Mouse (Mus musculus): ENCODE data around the gene Etfdh. TPM values are rescaled to one million over a fixed set of nuclear protein-coding genes. Genes with fewer than 3 reads are reported as not detected.
A peak's percentile ranks its signal among the peaks of the same experiment; 100 is the strongest.

The Etfdh gene
- 55.0 and 56.8 TPM in 2 replicates for polyA plus RNA-seq (2015; fragmentation: Nextera tagmentation; extraction: Ambion mirVana)

GRCm38 (mm10) chr3:79629416-79629730 is at the start of gene Etfdh:
Etfdh (minus strand) TSS chr3:79629500.
- H3K9me3 ChIP-seq (replicated peaks; ENCODE audit: control insufficient read depth, low read length) = no peaks in the 10 kb centered on the region; the same call in 1 of the 2 replicates
- H3K9ac ChIP-seq (ENCODE audit: low read depth, low read length) = peak within 1 kb of the TSS; percentile 93
- H3K4me3 ChIP-seq (ENCODE audit: low read depth, low read length) = peak within 1 kb of the TSS; percentile 91
- peaks cover 9% of the 10 kb centered on the region for H3K4me1 ChIP-seq (ENCODE audit: control insufficient read depth, low read depth, low read length)
- H3K27me3 ChIP-seq (ENCODE audit: control insufficient read depth, insufficient read depth, low read depth, low read length) = no peaks in the 10 kb centered on the region
- peak within 1 kb of the TSS; percentile 89 for H3K4me2 ChIP-seq (ENCODE audit: low read depth, low read length)
- ATAC-seq (ENCODE audit: low read depth) = peak; percentile 20
- 2% methylated on average over 11 of the region's 11 CpGs for WGBS (ENCODE audit: insufficient replicate concordance)
- peaks cover 22% of the 10 kb centered on the region for H3K36me3 ChIP-seq (ENCODE audit: control insufficient read depth, insufficient read depth)
- H3K27ac ChIP-seq (ENCODE audit: low read length) = peak within 1 kb of the TSS; percentile 90

- Histone ChIP-seq H3K36me3 (ENCODE audit: control insufficient read depth, insufficient read depth) (no peaks in the 10 kb centered on the region), H3K9ac (ENCODE audit: low read depth, low read length) (no peak overlapping the region), H3K4me1 (ENCODE audit: control insufficient read depth, low read depth, low read length) (no peaks in the 10 kb centered on the region), H3K4me3 (ENCODE audit: low read depth, low read length) (no peak overlapping the region), H3K27me3 (ENCODE audit: control insufficient read depth, insufficient read depth, low read depth, low read length) (no peaks in the 10 kb centered on the region), H3K27ac (ENCODE audit: low read length) (no peak overlapping the region), H3K4me2 (ENCODE audit: low read depth, low read length) (no peak overlapping the region), H3K9me3 (replicated peaks; ENCODE audit: control insufficient read depth, low read length) (no peaks in the 10 kb centered on the region)
- no peak for ATAC-seq (ENCODE audit: low read depth)
- WGBS (ENCODE audit: insufficient replicate concordance) = 64% methylated on average over 3 of the region's 3 CpGs
These were observed 47.1 kb upstream of the Etfdh start for GRCm38 (mm10) chr3:79676411-79676810.

GRCm38 (mm10) chr3:79674641-79675040 is 45.3 kb upstream of the Etfdh start:
- H3K27ac ChIP-seq (ENCODE audit: low read length) = no peak overlapping the region
- H3K36me3 ChIP-seq (ENCODE audit: control insufficient read depth, insufficient read depth) = no peaks in the 10 kb centered on the region
- no peaks in the 10 kb centered on the region for H3K9me3 ChIP-seq (replicated peaks; ENCODE audit: control insufficient read depth, low read length)
- ATAC-seq (ENCODE audit: low read depth) = no peak
- no peaks in the 10 kb centered on the region for H3K4me1 ChIP-seq (ENCODE audit: control insufficient read depth, low read depth, low read length)
- no peak overlapping the region for H3K4me2 ChIP-seq (ENCODE audit: low read depth, low read length)
- no peak overlapping the region for H3K4me3 ChIP-seq (ENCODE audit: low read depth, low read length)
- H3K27me3 ChIP-seq (ENCODE audit: control insufficient read depth, insufficient read depth, low read depth, low read length) = no peaks in the 10 kb centered on the region
- no peak overlapping the region for H3K9ac ChIP-seq (ENCODE audit: low read depth, low read length)
- 52% methylated on average over 5 of the region's 5 CpGs for WGBS (ENCODE audit: insufficient replicate concordance)

GRCm38 (mm10) chr3:79673082-79673481 is 43.8 kb upstream of the Etfdh start:
- H3K4me1 ChIP-seq (ENCODE audit: control insufficient read depth, low read depth, low read length) = no peaks in the 10 kb centered on the region
- WGBS (ENCODE audit: insufficient replicate concordance) = 8% methylated on average over 4 of the region's 4 CpGs
- ATAC-seq (ENCODE audit: low read depth) = no peak

GRCm38 (mm10) chr3:79672188-79672587 is 42.9 kb upstream of the Etfdh start:
- no peaks in the 10 kb centered on the region for H3K9me3 ChIP-seq (replicated peaks; ENCODE audit: control insufficient read depth, low read length)
- no peaks in the 10 kb centered on the region for H3K27me3 ChIP-seq (ENCODE audit: control insufficient read depth, insufficient read depth, low read depth, low read length)
- no peak for ATAC-seq (ENCODE audit: low read depth)
- H3K9ac ChIP-seq (ENCODE audit: low read depth, low read length) = no peak overlapping the region
- no peaks in the 10 kb centered on the region for H3K36me3 ChIP-seq (ENCODE audit: control insufficient read depth, insufficient read depth)
- 74% methylated on average over 16 of the region's 16 CpGs for WGBS (ENCODE audit: insufficient replicate concordance)
- H3K4me2 ChIP-seq (ENCODE audit: low read depth, low read length) = no peak overlapping the region
- H3K4me3 ChIP-seq (ENCODE audit: low read depth, low read length) = no peak overlapping the region
- no peak overlapping the region for H3K27ac ChIP-seq (ENCODE audit: low read length)
- H3K4me1 ChIP-seq (ENCODE audit: control insufficient read depth, low read depth, low read length) = no peaks in the 10 kb centered on the region

More at GRCm38 (mm10) chr3:79673082-79673481, 43.8 kb upstream of the Etfdh start:
- H3K9ac ChIP-seq (ENCODE audit: low read depth, low read length) = no peak overlapping the region
- no peaks in the 10 kb centered on the region for H3K27me3 ChIP-seq (ENCODE audit: control insufficient read depth, insufficient read depth, low read depth, low read length)
- H3K36me3 ChIP-seq (ENCODE audit: control insufficient read depth, insufficient read depth) = no peaks in the 10 kb centered on the region
- no peak overlapping the region for H3K4me2 ChIP-seq (ENCODE audit: low read depth, low read length)
- H3K4me3 ChIP-seq (ENCODE audit: low read depth, low read length) = no peak overlapping the region
- H3K27ac ChIP-seq (ENCODE audit: low read length) = no peak overlapping the region
- no peaks in the 10 kb centered on the region for H3K9me3 ChIP-seq (replicated peaks; ENCODE audit: control insufficient read depth, low read length)

- ATAC-seq (ENCODE audit: low read depth) = no peak
- 68% methylated on average over 7 of the region's 7 CpGs for WGBS (ENCODE audit: insufficient replicate concordance)
- no peaks in the 10 kb centered on the region for H3K36me3 ChIP-seq (ENCODE audit: control insufficient read depth, insufficient read depth)
- no peak overlapping the region for H3K4me3 ChIP-seq (ENCODE audit: low read depth, low read length)
- H3K27ac ChIP-seq (ENCODE audit: low read length) = no peak overlapping the region
- no peaks in the 10 kb centered on the region for H3K27me3 ChIP-seq (ENCODE audit: control insufficient read depth, insufficient read depth, low read depth, low read length)
- H3K9ac ChIP-seq (ENCODE audit: low read depth, low read length) = no peak overlapping the region
- no peaks in the 10 kb centered on the region for H3K4me1 ChIP-seq (ENCODE audit: control insufficient read depth, low read depth, low read length)
- H3K9me3 ChIP-seq (replicated peaks; ENCODE audit: control insufficient read depth, low read length) = no peaks in the 10 kb centered on the region
- no peak overlapping the region for H3K4me2 ChIP-seq (ENCODE audit: low read depth, low read length)
These were observed 41.3 kb upstream of the Etfdh start for GRCm38 (mm10) chr3:79670556-79670955.

GRCm38 (mm10) chr3:79664787-79665408 is 35.6 kb upstream of the Etfdh start:
- 34% methylated on average over 9 of the region's 9 CpGs for WGBS (ENCODE audit: insufficient replicate concordance)
- Histone ChIP-seq H3K9ac (ENCODE audit: low read depth, low read length) (no peak overlapping the region), H3K4me1 (ENCODE audit: control insufficient read depth, low read depth, low read length) (no peaks in the 10 kb centered on the region), H3K4me2 (ENCODE audit: low read depth, low read length) (no peak overlapping the region), H3K36me3 (ENCODE audit: control insufficient read depth, insufficient read depth) (no peaks in the 10 kb centered on the region), H3K27ac (ENCODE audit: low read length) (no peak overlapping the region), H3K27me3 (ENCODE audit: control insufficient read depth, insufficient read depth, low read depth, low read length) (no peaks in the 10 kb centered on the region), H3K9me3 (replicated peaks; ENCODE audit: control insufficient read depth, low read length) (no peaks in the 10 kb centered on the region), H3K4me3 (ENCODE audit: low read depth, low read length) (no peak overlapping the region)
- no peak for ATAC-seq (ENCODE audit: low read depth)

GRCm38 (mm10) chr3:79656682-79657081 is 27.4 kb upstream of the Etfdh start:
- 31% methylated on average over 5 of the region's 5 CpGs for WGBS (ENCODE audit: insufficient replicate concordance)
- no peak for ATAC-seq (ENCODE audit: low read depth)

GRCm38 (mm10) chr3:79652129-79652528 is 22.8 kb upstream of the Etfdh start:
- no peak overlapping the region for H3K27ac ChIP-seq (ENCODE audit: low read length)
- ATAC-seq (ENCODE audit: low read depth) = no peak
- WGBS (ENCODE audit: insufficient replicate concordance) = 78% methylated on average over 6 of the region's 6 CpGs

More at GRCm38 (mm10) chr3:79656682-79657081, 27.4 kb upstream of the Etfdh start:
- Histone ChIP-seq H3K4me3 (ENCODE audit: low read depth, low read length) (no peak overlapping the region), H3K4me2 (ENCODE audit: low read depth, low read length) (no peak overlapping the region), H3K4me1 (ENCODE audit: control insufficient read depth, low read depth, low read length) (no peaks in the 10 kb centered on the region), H3K9ac (ENCODE audit: low read depth, low read length) (no peak overlapping the region), H3K36me3 (ENCODE audit: control insufficient read depth, insufficient read depth) (no peaks in the 10 kb centered on the region), H3K9me3 (replicated peaks; ENCODE audit: control insufficient read depth, low read length) (no peaks in the 10 kb centered on the region), H3K27me3 (ENCODE audit: control insufficient read depth, insufficient read depth, low read depth, low read length) (no peaks in the 10 kb centered on the region), H3K27ac (ENCODE audit: low read length) (no peak overlapping the region)

More at GRCm38 (mm10) chr3:79652129-79652528, 22.8 kb upstream of the Etfdh start:
- Histone ChIP-seq H3K4me2 (ENCODE audit: low read depth, low read length) (no peak overlapping the region), H3K4me3 (ENCODE audit: low read depth, low read length) (no peak overlapping the region), H3K9ac (ENCODE audit: low read depth, low read length) (no peak overlapping the region), H3K36me3 (ENCODE audit: control insufficient read depth, insufficient read depth) (no peaks in the 10 kb centered on the region), H3K27me3 (ENCODE audit: control insufficient read depth, insufficient read depth, low read depth, low read length) (no peaks in the 10 kb centered on the region), H3K9me3 (replicated peaks; ENCODE audit: control insufficient read depth, low read length) (no peaks in the 10 kb centered on the region), H3K4me1 (ENCODE audit: control insufficient read depth, low read depth, low read length) (no peaks in the 10 kb centered on the region)

Data from liver, embryonic 16.5 days (tissue).